Mouse (Mus musculus): ENCODE data around the gene Rassf3.

GRCm38 (mm10) chr10:121379387-121379786 lies 96.8 kb downstream of the Rassf3 start:
- TF ChIP-seq CTCF (IDR thresholded peaks at IDR 0.05; ENCODE audit: low read depth, low read length) (peak; percentile 53; the same call in 1 of the 2 replicates), POLR2A (IDR thresholded peaks at IDR 0.05; ENCODE audit: extremely low read depth, insufficient read depth, low read length) (no peak)
